Mouse (Mus musculus) forebrain, embryonic 15.5 days (tissue): ENCODE results near the gene Iqsec2. TPM values are rescaled to one million over a fixed set of nuclear protein-coding genes. Genes with fewer than 3 reads are reported as not detected.
"Not testable (repeated sequence)": the region's sequence is repeated elsewhere in the genome, so short reads cannot be mapped to it uniquely, and the experiment has no call there.

Experiments
- ATAC-seq: fragments of 200-750 bp; cut with Nextera tagmentation; replicated peaks from 2 replicates; pipeline ENCODE4 v1.8.0; 2017; ENCODE audit warnings: mild to moderate bottlenecking, moderate TSS enrichment, moderate library complexity
- H3K27ac ChIP-seq: fragments of 300-500 bp; sonication (generic); replicated peaks from 2 replicates; pipeline ENCODE4 v1.5.1; 2015; ENCODE audit warnings: mild to moderate bottlenecking, inconsistent platforms
- H3K27me3 ChIP-seq: fragments of 300-500 bp; sonication (generic); 2 replicates; pipeline ENCODE4 v1.6.1; 2015; ENCODE audit warnings: inconsistent platforms
- H3K36me3 ChIP-seq: fragments of 300-500 bp; sonication (generic); 2 replicates; pipeline ENCODE4 v1.6.1; 2015; ENCODE audit warnings: mild to moderate bottlenecking, inconsistent platforms
- H3K4me1 ChIP-seq: fragments of 300-500 bp; sonication (generic); 2 replicates; pipeline ENCODE4 v1.6.1; 2015; ENCODE audit warnings: inconsistent platforms
- H3K4me2 ChIP-seq: fragments of 300-500 bp; sonication (generic); replicated peaks from 2 replicates; pipeline ENCODE4 v1.6.1; 2015; ENCODE audit warnings: mild to moderate bottlenecking, inconsistent platforms
- H3K4me3 ChIP-seq: fragments of 300-500 bp; sonication (generic); 2 replicates; pipeline ENCODE4 v1.5.1; 2015; ENCODE audit warnings: mild to moderate bottlenecking, inconsistent platforms
- H3K9ac ChIP-seq: fragments of 300-500 bp; sonication (generic); replicated peaks from 2 replicates; pipeline ENCODE4 v1.6.1; 2015; ENCODE audit warnings: mild to moderate bottlenecking, inconsistent platforms
- H3K9me3 ChIP-seq: fragments of 300-500 bp; sonication (generic); 2 replicates; pipeline ENCODE4 v1.6.1; 2016; ENCODE audit warnings: inconsistent platforms
- WGBS: fragments of 180-500 bp; shearing (Covaris S2); methylation state at CpG from one replicate; pipeline ENCODE4 v1.1.7; 2015; ENCODE audit warnings: mixed read lengths; 5-methylcytosine and 5-hydroxymethylcytosine counted together
- polyA plus RNA-seq: library from polyadenylated mRNA; unstranded; fragments of >200 nt; fragmentation: Nextera tagmentation; extraction: Ambion mirVana; gene quantifications from 2 replicates; pipeline ENCODE4 v1.2.1, GENCODE M21; 2015

Iqsec2 gene
- polyA plus RNA-seq, 1 experiment from 2014 or later = 5.1 TPM

DNA sequence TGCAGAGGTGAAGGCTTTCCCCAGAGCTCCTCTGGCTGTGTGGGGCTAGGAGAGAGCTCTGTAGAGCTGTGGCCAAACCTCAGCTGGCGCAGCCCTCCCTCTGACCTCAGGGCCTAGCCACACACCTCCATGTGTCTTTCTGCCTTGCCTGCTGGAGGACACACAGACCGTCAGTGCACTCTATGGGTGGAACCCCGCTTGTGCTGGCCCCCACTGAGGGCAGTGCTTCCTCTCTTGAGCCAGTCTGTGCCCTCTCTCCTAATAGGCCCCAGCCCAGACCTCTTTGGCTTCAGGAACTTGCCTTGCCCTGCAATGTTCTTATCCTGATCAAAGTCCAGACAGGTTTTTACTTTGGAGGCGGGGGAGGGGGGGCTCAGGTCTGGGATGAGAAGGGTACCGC is 80.2 kb downstream of the Iqsec2 start:
- peaks cover 19% of the 10 kb centered on the region; the same call in 1 of the 2 replicates for H3K27me3 ChIP-seq
- no peaks in the 10 kb centered on the region for H3K9me3 ChIP-seq
- no peaks in the 10 kb centered on the region for H3K4me1 ChIP-seq
- H3K9ac ChIP-seq = no peak overlapping the region
- H3K27ac ChIP-seq = no peak overlapping the region
- WGBS = 75% methylated on average over 5 of the region's 5 CpGs
- H3K36me3 ChIP-seq = no peaks in the 10 kb centered on the region
- no peak overlapping the region for H3K4me3 ChIP-seq
- H3K4me2 ChIP-seq = no peak overlapping the region
- ATAC-seq = no peak

GRCm38 (mm10) chrX:152232781-152233763 is 89.0 kb downstream of the Iqsec2 start, which contains the start of gene Kdm5c:
TSS of gene Kdm5c (plus strand) at chrX:152233020.
- Histone ChIP-seq H3K27me3 (no peaks in the 10 kb centered on the region), H3K4me2 (peak within 1 kb of the TSS; percentile 66), H3K9me3 (no peaks in the 10 kb centered on the region), H3K36me3 (peaks cover 9% of the 10 kb centered on the region), H3K4me3 (peak within 1 kb of the TSS; percentile 93), H3K27ac (peak within 1 kb of the TSS; percentile 78), H3K9ac (peak within 1 kb of the TSS; percentile 93), H3K4me1 (peaks cover 21% of the 10 kb centered on the region)
- under 1% methylated on average over 69 of the region's 69 CpGs for WGBS
- peak; percentile 99 for ATAC-seq

DNA sequence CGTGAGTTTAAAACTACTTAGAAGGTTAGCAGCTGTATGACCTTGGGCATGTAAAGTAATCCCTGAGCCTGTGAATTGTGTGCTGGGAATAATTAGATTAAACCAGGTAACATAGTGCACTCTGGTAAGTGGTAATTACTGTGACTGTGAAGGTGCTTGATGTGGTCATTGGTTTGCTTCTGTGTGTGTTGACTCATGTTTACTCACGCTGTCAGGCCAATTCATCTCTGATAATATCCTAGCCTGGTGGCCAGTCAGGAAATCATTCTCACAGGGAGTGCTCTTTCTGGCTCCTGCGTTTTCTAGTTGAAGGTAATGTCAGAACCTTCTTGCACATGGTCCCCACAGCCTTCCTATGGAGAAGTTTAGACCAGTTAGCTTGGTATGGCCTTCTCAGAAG is 90.1 kb downstream of the Iqsec2 start:
- ATAC-seq = no peak
- peak overlapping the region; percentile 93 for H3K4me3 ChIP-seq
- peak overlapping the region; percentile 66 for H3K4me2 ChIP-seq
- H3K9ac ChIP-seq = peak overlapping the region; percentile 93
- no peaks in the 10 kb centered on the region for H3K27me3 ChIP-seq
- 44% methylated on average over 3 of the region's 3 CpGs for WGBS
- H3K9me3 ChIP-seq = no peaks in the 10 kb centered on the region
- peaks cover 18% of the 10 kb centered on the region for H3K36me3 ChIP-seq
- H3K4me1 ChIP-seq = peaks cover 21% of the 10 kb centered on the region
- no peak overlapping the region for H3K27ac ChIP-seq

DNA sequence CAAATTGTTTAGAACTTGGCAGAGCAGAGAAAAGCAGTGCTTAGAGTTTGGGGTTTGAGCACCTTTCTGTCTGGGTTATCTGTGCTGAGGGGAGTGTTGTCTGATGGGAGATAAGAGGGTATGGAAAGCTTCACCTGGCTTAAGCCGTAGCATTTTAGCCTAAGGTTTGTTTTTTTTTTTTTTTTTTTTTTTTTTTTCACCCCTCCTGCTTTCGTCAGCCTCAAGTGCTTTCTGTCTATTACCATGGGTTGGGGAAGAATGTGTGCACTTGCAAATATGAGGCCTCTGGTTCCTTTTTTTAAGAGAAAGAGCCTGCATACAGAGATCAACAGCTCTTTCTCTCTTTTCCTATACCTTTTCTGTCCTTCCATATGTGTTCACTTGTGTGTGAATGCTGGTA is 91.7 kb downstream of the Iqsec2 start:
- no peaks in the 10 kb centered on the region for H3K27me3 ChIP-seq
- no peaks in the 10 kb centered on the region for H3K9me3 ChIP-seq
- H3K27ac ChIP-seq = no peak overlapping the region
- H3K9ac ChIP-seq = no peak overlapping the region
- ATAC-seq = no peak
- no peak overlapping the region for H3K4me3 ChIP-seq
- peaks cover 34% of the 10 kb centered on the region for H3K36me3 ChIP-seq
- 0 out of 2 replicates have a peak overlapping the region, but pooled peaks have one; percentile 66 for H3K4me2 ChIP-seq
- peaks cover 21% of the 10 kb centered on the region for H3K4me1 ChIP-seq
- WGBS = 87% methylated on average over 2 of the region's 2 CpGs

GRCm38 (mm10) chrX:152243140-152243539 is 99.1 kb downstream of the Iqsec2 start:
- not testable (repeated sequence) for H3K27me3 ChIP-seq, H3K9me3 ChIP-seq, H3K27ac ChIP-seq, H3K4me3 ChIP-seq, H3K9ac ChIP-seq, H3K4me2 ChIP-seq, H3K4me1 ChIP-seq, ATAC-seq
- peaks cover 81% of the 10 kb centered on the region for H3K36me3 ChIP-seq
- WGBS = 78% methylated on average over 6 of the region's 6 CpGs

DNA sequence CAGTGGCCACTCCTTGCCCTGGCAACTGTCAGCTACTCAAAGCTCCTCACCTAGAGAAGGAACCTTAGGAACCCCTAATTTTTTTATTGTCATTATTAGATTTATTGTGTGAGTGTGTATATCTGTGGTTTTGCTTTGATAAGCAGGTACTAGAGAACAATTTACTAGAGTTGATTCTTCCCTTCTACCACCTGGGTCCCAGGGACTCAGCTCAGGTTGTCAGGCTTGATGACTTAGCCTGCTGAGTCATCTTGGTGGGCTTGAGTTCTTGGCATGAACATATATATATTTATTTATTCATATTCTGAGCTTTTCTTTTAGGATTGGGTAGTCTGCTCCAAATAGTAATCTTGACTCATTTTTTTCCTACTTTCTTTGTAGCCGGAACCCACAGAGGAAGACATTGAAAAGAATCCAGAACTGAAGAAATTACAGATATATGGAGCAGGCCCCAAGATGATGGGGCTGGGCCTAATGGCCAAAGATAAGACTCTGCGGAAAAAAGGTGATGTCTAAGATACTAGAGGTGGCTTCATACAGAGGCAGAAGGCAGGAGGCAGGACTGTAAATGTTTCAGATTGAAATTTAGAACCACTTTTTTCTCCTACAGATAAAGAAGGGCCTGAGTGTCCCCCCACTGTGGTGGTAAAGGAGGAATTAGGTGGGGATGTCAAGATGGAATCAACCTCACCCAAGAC is 100.6 kb downstream of the Iqsec2 start:
- H3K9ac ChIP-seq = no peak overlapping the region
- no peak overlapping the region for H3K4me2 ChIP-seq
- H3K36me3 ChIP-seq = peaks cover 81% of the 10 kb centered on the region
- no peak overlapping the region for H3K4me3 ChIP-seq
- WGBS = 98% methylated on average over 2 of the region's 2 CpGs
- H3K4me1 ChIP-seq = no peaks in the 10 kb centered on the region
- no peaks in the 10 kb centered on the region for H3K9me3 ChIP-seq
- H3K27ac ChIP-seq = no peak overlapping the region
- no peaks in the 10 kb centered on the region for H3K27me3 ChIP-seq
- ATAC-seq = no peak

GRCm38 (mm10) chrX:152271189-152271588 is 127.1 kb downstream of the Iqsec2 start:
- no peak overlapping the region for H3K9ac ChIP-seq
- no peaks in the 10 kb centered on the region for H3K27me3 ChIP-seq
- no peak overlapping the region for H3K27ac ChIP-seq
- H3K4me3 ChIP-seq = no peak overlapping the region
- H3K36me3 ChIP-seq = peaks cover 89% of the 10 kb centered on the region
- H3K9me3 ChIP-seq = no peaks in the 10 kb centered on the region
- no peak overlapping the region for H3K4me2 ChIP-seq
- no peaks in the 10 kb centered on the region for H3K4me1 ChIP-seq
- no peak for ATAC-seq
- 93% methylated on average over 11 of the region's 11 CpGs for WGBS

Other genes with a start within 250 kb of the Iqsec2 start
- gene Hsd17b10, start 142.4 kb upstream of the Iqsec2 start, polyA plus RNA-seq = 119 and 126 TPM in 2 replicates
- 2.4 and 4.0 TPM in 2 replicates for gene Ribc1, start 128.0 kb upstream of the Iqsec2 start, polyA plus RNA-seq
- gene Smc1a, start 127.8 kb upstream of the Iqsec2 start, polyA plus RNA-seq = 103 and 106 TPM in 2 replicates
- 33.7 and 38.2 TPM in 2 replicates for gene Kdm5c, start 88.8 kb downstream of the Iqsec2 start, polyA plus RNA-seq
- 25.7 and 27.9 TPM in 2 replicates for gene Kantr, start 183.2 kb downstream of the Iqsec2 start, polyA plus RNA-seq
- 48.8 and 49.4 TPM in 2 replicates for gene Tspyl2, start 198.2 kb downstream of the Iqsec2 start, polyA plus RNA-seq
- gene Gpr173, start 224.4 kb downstream of the Iqsec2 start, polyA plus RNA-seq = 9.2 and 10.4 TPM in 2 replicates